Mouse (Mus musculus) thymus, adult 2 months (tissue): ENCODE data around the gene Cox15.

Source experiments
- CTCF ChIP-seq: fragments of 200-500 bp; IDR thresholded peaks from 2 replicates; pipeline ENCODE4 v1.5.1; 2012; ENCODE audit warnings: mild to moderate bottlenecking, control low read depth, low read length, moderate library complexity, borderline replicate concordance; ENCODE audit not compliant: control insufficient read depth, poor library complexity, insufficient read depth; ENCODE audit errors: extremely low read depth
- POLR2A ChIP-seq: fragments of 200-500 bp; IDR thresholded peaks from 2 replicates; pipeline ENCODE4 v1.6.1; 2012; ENCODE audit warnings: mild to moderate bottlenecking, low read length, control low read depth, moderate library complexity; ENCODE audit not compliant: control insufficient read depth, poor library complexity, insufficient read depth; ENCODE audit errors: extremely low read depth

GRCm38 (mm10) chr19:43762410-43762809 is 9.6 kb upstream of the Cox15 start:
- TF ChIP-seq CTCF (no peak), POLR2A (no peak)
